Mouse (Mus musculus) Patski (cell line): ENCODE data around the gene Gpr63. TPM values are rescaled to one million over a fixed set of nuclear protein-coding genes. Genes with fewer than 3 reads are reported as not detected.
"Not testable (repeated sequence)": the region's sequence is repeated elsewhere in the genome, so short reads cannot be mapped to it uniquely, and the experiment has no call there.

Source experiments
- ATAC-seq: fragments of 100-300 bp; one replicate; pipeline ENCODE4 v1.8.0; 2021
- CTCF ChIA-PET: fragments of 350-600 bp; sonication (Branson Sonifier 250); formaldehyde crosslinking; loops from one replicate; lab custom pipeline; 2022; ENCODE audit warnings: inconsistent platforms; lab: Charles Lee
- POLR2A ChIA-PET: fragments of 350-600 bp; sonication (Branson Sonifier 250); formaldehyde crosslinking; loops from one replicate; lab custom pipeline; 2022; ENCODE audit warnings: antibody characterized with exemption, inconsistent platforms; lab: Charles Lee
- DNase-seq: peaks from one replicate; pipeline ENCODE4 v3.0.0-alpha.2; 2011; ENCODE audit warnings: low read depth, low spot score
- H3K27me3 ChIP-seq: fragments of 371-371 bp; one replicate; pipeline ENCODE4 v1.5.1; 2021
- CTCF ChIP-seq: fragments of 100-300 bp; IDR thresholded peaks from one replicate; pipeline ENCODE4 v1.5.1; 2021
- in situ Hi-C: fragments of 300-500 bp; cut with MboI; formaldehyde crosslinking; loops from 3 replicates; pipeline ENCODE4 v1.11.1; 2018; ENCODE audit warnings: low pct_unique_long_range_greater_than_20kb, mixed read lengths
- polyA plus RNA-seq: library from polyadenylated mRNA; unstranded; gene quantifications from one replicate; pipeline ENCODE4 v1.2.3, GENCODE M21; 2021

Gene Gpr63
- 0.64 TPM for polyA plus RNA-seq

GRCm38 (mm10) chr4:24966299-24966991 lies at the start of gene Gpr63:
Gene Gpr63, plus strand, starts transcription at chr4:24966407.
- H3K27me3 ChIP-seq, result no peaks in the 10 kb centered on the region
- ChIA-PET POLR2A (no interaction called here), CTCF (no interaction called here)
- in situ Hi-C loops, result no loop called here
- peak; percentile 42 for TF ChIP-seq CTCF
- ATAC-seq, result peak; percentile 96
- peak; percentile 1 for DNase-seq

DNA sequence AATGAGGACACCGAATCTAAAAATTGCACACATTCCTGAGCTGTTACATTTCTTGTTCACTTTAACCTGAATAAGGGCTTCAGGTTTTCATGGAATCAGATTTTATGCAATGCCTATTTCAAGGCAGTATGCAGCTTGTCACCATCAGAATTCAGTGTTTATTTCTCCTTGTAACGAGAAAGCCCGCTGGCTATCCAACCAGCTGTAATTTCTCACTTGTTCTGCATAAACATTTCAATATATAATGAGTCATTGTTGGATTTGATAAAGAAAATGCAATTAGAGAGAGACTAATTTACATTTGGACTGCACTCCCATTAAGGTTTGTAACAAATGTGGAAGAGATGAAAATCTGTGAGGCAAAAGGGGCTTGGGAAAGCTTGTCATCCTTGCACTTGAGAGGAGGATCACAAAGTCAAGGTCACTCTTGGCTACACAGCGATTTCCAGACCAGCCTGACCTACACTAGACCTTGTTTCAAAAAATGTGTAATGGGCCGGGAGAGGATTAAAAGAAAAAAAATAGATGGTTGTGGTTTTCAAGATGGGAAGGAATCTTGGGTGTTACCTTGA lies 46.1 kb upstream of the Gpr63 start:
- no peaks in the 10 kb centered on the region for H3K27me3 ChIP-seq
- in situ Hi-C loops, result loop anchor here (25.0 kb wide), 1 partner anchor 1617 kb away; no protein-coding TSS in a partner anchor
- ATAC-seq (peak; percentile 66), DNase-seq (no peak)
- CTCF ChIA-PET, result no interaction called here
- TF ChIP-seq CTCF, result no peak
- POLR2A ChIA-PET, result no interaction called here

GRCm38 (mm10) chr4:24924726-24925125 lies 41.5 kb upstream of the Gpr63 start:
- no peak for TF ChIP-seq CTCF
- ChIA-PET POLR2A (no interaction called here), CTCF (no interaction called here)
- in situ Hi-C loops, result loop anchor here (25.0 kb wide), 1 partner anchor 1613 kb away; no protein-coding TSS in a partner anchor
- no peak for DNase-seq
- H3K27me3 ChIP-seq, result no peaks in the 10 kb centered on the region
- no peak for ATAC-seq

DNA sequence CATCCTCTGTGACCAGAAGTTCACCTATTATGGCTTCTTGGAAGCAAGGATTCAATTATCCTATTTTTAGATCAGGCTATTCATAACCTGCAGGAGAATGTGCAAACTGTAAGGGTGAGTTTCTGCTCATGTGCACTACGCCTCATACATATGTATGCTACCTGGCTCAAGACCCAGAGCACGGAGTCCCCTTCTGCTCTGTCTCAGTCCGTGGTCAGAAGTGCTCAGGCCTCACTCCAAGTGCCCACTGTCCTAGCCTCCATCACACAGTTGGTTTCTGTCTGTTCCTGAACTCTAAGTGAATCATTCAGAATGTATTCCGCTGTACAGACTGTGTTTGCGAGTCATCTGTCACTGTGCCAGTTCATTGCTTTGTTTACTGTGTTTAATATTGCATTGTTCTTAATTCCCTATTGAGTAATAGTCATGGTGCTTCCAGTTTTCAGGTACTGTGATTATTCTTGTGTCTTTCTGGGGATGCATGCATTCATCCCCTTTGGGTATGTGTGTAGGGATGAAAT lies 37.9 kb upstream of the Gpr63 start:
- ATAC-seq, result peak; percentile 60
- POLR2A ChIA-PET, result no interaction called here
- in situ Hi-C loops, result no loop called here
- CTCF ChIA-PET, result no interaction called here
- no peaks in the 10 kb centered on the region for H3K27me3 ChIP-seq
- DNase-seq, result no peak
- TF ChIP-seq CTCF, result no peak

DNA sequence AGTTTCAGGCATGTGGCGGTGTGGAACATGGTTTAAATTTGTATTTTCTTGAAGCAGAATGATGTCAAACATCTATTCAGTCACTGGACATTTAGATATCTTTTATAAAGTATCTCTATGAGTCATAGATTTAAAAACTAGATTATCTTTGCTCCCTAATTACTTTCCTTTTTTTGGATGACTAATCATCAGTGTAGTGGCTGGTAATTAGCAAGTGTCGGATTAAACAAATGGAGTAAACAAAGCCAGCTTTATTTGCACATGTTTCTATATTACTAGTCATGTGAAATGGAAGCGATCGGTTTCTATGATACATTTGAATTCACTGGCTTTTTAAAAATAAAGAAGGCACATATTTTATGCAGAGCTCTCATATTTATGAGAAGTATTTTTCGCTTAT lies 37.3 kb upstream of the Gpr63 start:
- in situ Hi-C loops, result no loop called here

GRCm38 (mm10) chr4:24942728-24943424 lies 23.3 kb upstream of the Gpr63 start:
- no peaks in the 10 kb centered on the region for H3K27me3 ChIP-seq
- no peak for ATAC-seq
- in situ Hi-C loops, result no loop called here
- POLR2A ChIA-PET, result no interaction called here
- DNase-seq, result no peak
- no peak for TF ChIP-seq CTCF
- CTCF ChIA-PET, result interaction anchor here (0.8 to 1.0 kb wide), 2 partner anchors 11 to 14 kb away, joined by 3 read pairs; no protein-coding TSS in a partner anchor

More for the DNA sequence above, 37.3 kb upstream of the Gpr63 start:
- ATAC-seq, result no peak
- no peak for DNase-seq
- TF ChIP-seq CTCF, result no peak
- H3K27me3 ChIP-seq, result no peaks in the 10 kb centered on the region
- ChIA-PET CTCF (interaction anchor here (1.0 to 1.1 kb wide), 2 partner anchors 13 to 32 kb away, joined by 3 read pairs; no protein-coding TSS in a partner anchor), POLR2A (no interaction called here)

- H3K27me3 ChIP-seq, result no peaks in the 10 kb centered on the region
- ChIA-PET CTCF (no interaction called here), POLR2A (no interaction called here)
- in situ Hi-C loops, result no loop called here
- ATAC-seq (peak; percentile 45), DNase-seq (no peak)
- TF ChIP-seq CTCF, result no peak
Observed at GRCm38 (mm10) chr4:24965918-24966298, 299 bp upstream of the Gpr63 start.

- ATAC-seq, result no peak
- in situ Hi-C loops, result no loop called here
Observed at GRCm38 (mm10) chr4:24967251-24967650, 1.0 kb downstream of the Gpr63 start.

GRCm38 (mm10) chr4:24978589-24978988 lies 12.4 kb downstream of the Gpr63 start:
- ChIA-PET CTCF (no interaction called here), POLR2A (no interaction called here)
- no peak for TF ChIP-seq CTCF
- DNase-seq (no peak), ATAC-seq (no peak)
- no peaks in the 10 kb centered on the region for H3K27me3 ChIP-seq
- in situ Hi-C loops, result no loop called here

More at GRCm38 (mm10) chr4:24967251-24967650, 1.0 kb downstream of the Gpr63 start:
- no peak for DNase-seq
- no peaks in the 10 kb centered on the region for H3K27me3 ChIP-seq
- CTCF ChIA-PET, result no interaction called here
- TF ChIP-seq CTCF, result no peak
- POLR2A ChIA-PET, result no interaction called here

DNA sequence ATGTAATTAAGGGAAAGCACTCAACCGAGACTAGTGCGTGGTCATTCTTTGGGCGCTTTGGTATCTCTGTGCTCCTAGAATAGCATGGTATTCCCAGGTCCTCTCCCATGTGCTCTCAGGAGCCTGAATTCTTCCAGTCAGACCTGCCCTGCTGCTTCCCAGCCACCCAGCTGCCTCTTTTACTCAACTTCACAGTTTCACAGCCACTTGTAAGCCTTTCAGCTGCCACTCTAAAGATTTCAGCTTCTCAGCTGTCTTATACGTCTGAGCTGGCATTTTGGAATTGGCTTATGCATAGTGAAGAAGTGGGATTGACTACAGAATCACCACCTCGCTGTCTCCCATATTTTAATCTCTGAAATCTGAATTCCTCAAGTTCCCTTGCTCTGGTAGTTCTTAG lies 19.4 kb downstream of the Gpr63 start:
- POLR2A ChIA-PET, result no interaction called here
- in situ Hi-C loops, result no loop called here
- no peak for TF ChIP-seq CTCF
- DNase-seq (no peak), ATAC-seq (no peak)
- H3K27me3 ChIP-seq, result no peaks in the 10 kb centered on the region
- CTCF ChIA-PET, result no interaction called here

DNA sequence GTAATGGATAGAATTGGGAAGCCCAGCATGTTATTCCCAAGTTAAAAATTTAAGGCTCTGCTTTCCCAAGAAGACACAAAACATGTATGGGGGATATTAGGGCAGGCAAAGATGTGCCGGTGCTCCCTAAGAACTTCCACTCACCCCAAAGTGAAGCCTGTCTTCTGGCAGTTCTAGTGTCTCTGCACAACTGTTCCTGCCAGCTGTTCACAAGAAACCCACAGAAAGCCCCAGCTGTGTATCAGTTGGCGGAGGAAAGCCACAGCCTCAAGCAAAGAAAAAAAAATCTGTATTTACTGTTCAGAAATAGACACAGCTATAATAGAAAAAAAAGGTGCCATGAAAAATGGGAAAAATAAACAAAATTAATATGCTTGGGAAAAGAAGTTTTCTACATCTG lies 25.3 kb downstream of the Gpr63 start:
- TF ChIP-seq CTCF, result no peak
- CTCF ChIA-PET, result no interaction called here
- ATAC-seq (no peak), DNase-seq (no peak)
- POLR2A ChIA-PET, result no interaction called here
- no peaks in the 10 kb centered on the region for H3K27me3 ChIP-seq
- in situ Hi-C loops, result no loop called here

GRCm38 (mm10) chr4:25009328-25009727 lies 43.1 kb downstream of the Gpr63 start:
- DNase-seq, CTCF ChIA-PET, H3K27me3 ChIP-seq, in situ Hi-C loops, ATAC-seq, POLR2A ChIA-PET: not testable (repeated sequence)
